Mouse (Mus musculus) activated CD4-positive, CD25-positive, alpha-beta regulatory T cell, adult 4 months (primary cell): Measurements from ENCODE around the gene Prkch. TPM values are rescaled to one million over a fixed set of nuclear protein-coding genes. Genes with fewer than 3 reads are reported as not detected.
A peak's percentile ranks its signal among the peaks of the same experiment; 100 is the strongest.
"Not testable (repeated sequence)": the region's sequence is repeated elsewhere in the genome, so short reads cannot be mapped to it uniquely, and the experiment has no call there.

Source experiments
- ATAC-seq: one replicate; pipeline ENCODE4 v1.8.0; 2017
- polyA plus RNA-seq, 2 experiments: library from polyadenylated mRNA; unstranded; fragments of 100-300 nt; shearing (Covaris generic); gene quantifications; one replicate each; pipeline ENCODE4 v1.2.1; 2017

The Prkch gene
- 10 to 100 TPM; 80.9 to 82.1 TPM for polyA plus RNA-seq

DNA sequence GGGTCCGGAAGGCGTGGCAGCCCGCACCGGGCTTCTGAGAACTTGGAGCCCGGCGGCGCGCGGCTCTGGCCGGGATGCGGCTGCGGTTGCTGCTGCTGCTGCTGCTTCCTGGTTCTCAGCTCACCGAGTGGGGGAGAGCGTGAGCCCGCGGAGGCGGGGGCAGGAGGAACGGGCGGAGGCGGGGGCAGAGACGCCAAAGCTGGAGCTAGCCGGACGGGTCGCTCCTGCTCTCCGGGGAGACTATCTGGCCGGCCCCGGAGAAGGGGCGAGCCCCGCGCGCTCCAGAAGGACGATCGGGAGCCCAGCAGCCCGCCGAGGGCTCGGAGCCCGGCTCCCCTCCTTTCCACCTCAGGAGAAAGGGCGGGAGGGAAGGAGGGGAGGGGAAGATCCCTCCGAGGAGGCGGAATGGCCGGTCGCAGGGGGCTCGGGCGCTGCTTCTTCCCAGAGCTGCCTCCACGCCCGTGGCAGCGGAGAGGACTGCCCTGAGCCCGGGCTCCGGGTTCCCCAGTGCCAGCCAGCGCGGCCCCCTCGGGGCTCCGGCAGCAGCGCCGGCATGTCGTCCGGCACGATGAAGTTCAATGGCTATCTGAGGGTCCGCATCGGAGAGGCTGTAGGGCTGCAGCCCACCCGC, at the start of gene Prkch:
Prkch (plus strand) TSS at position 187 of the 631 bp plus-strand sequence.
- ATAC-seq = peak; percentile 84

DNA sequence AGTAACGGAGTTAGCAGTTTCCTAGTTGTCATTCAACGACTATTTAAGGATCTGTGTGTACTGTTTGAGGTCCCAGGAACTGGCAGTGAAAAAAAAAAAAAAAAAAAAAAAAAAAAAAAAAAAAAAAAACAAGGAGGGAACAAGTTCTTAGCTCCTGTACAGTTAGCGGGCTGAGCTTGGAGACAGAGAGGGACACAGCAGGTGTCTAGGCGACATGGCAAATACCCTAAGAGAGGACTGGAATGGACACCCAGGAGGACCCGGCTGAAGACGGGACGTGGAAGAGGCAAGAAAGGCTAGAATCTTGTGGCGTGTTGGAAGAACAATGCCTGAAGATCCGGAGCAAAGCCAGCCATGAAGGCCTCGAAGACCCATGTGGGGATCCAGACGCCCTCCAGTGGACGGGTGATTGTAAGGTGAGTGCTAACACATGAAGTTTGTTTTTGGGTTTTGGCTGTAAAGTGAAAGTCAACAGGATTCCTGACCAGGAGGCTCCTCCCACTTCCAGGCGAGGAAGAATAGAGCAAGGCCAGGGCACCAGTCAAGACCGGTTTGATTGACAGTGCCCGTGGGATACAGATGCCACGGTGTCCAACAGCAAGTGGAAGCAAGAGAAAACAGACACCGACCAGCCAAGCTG, 47.0 kb upstream of the Prkch start:
- no peak for ATAC-seq

DNA sequence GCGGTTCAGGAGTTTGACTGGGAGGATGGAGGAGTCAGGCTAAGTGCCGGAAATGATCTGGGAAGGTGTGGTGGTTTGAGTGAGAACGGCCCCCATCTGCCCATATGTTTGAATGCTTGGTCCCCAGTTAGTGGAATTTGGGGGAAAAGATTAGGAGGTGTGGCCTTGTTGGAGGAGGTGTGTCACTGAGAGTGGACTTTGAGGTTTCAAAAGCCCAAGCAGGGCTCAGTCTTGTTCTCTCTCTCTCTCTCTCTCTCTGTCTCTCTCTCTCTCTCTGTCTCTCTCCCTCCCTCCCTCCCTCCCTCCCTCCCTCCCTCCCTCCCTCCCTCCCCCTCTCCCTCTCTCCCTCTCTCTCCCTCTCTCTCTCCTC, 46.5 kb upstream of the Prkch start:
- not testable (repeated sequence) for ATAC-seq

DNA sequence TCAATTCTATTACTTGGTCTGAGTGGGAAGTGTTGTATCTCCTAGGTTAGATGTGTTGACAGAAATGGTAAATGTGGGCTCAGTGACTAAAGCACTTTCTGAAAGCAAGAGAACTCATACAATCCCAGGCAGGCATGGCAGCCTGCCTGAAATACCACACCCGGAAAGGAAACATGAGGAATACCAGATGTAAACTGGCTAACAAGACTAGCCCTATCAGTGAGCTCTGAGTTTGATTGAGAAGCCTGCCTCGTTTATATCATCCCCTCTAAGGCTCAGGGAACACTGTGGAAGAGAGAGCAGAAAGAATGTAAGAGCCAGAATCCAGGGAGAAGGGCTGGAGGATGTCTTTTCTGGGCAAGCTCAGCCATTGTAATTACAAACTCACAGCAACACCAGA, 45.4 kb upstream of the Prkch start:
- no peak for ATAC-seq

DNA sequence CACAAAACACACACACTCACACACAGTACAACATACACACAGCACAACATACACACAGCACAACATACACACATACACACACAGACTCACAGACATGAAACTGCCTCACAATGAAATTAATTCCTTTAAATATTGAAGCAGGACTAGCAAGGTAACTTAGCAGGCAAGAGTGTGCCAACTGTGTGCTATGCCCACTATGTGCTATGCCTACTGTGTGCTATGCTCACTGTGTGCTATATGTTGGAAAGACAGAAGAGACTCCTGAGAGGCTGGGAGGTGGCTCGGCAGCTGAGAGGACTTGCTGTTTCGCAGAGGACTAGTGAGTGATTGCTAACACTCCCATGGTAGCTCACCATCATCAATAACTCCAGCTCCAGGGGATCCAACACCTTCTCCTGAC, 44.2 kb upstream of the Prkch start:
- ATAC-seq = no peak

DNA sequence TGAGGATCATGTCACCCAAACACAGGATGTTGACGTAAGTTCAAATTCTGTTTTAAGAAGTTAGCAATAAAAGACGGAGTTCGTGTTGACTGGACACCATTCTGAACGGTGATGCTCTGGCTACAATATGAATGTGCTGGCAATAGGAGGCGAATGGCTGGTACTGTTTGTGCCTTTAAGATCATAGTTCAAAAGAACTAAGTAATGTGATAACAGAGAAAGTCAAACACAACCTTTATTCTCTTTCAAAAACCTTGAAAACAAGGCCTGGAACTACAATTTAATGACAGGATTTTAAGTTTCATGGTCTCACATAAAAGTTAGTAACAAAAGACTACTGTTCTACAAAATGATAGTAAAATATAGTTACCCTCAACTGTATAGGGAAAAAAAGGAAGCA, 41.4 kb upstream of the Prkch start:
- no peak for ATAC-seq

DNA sequence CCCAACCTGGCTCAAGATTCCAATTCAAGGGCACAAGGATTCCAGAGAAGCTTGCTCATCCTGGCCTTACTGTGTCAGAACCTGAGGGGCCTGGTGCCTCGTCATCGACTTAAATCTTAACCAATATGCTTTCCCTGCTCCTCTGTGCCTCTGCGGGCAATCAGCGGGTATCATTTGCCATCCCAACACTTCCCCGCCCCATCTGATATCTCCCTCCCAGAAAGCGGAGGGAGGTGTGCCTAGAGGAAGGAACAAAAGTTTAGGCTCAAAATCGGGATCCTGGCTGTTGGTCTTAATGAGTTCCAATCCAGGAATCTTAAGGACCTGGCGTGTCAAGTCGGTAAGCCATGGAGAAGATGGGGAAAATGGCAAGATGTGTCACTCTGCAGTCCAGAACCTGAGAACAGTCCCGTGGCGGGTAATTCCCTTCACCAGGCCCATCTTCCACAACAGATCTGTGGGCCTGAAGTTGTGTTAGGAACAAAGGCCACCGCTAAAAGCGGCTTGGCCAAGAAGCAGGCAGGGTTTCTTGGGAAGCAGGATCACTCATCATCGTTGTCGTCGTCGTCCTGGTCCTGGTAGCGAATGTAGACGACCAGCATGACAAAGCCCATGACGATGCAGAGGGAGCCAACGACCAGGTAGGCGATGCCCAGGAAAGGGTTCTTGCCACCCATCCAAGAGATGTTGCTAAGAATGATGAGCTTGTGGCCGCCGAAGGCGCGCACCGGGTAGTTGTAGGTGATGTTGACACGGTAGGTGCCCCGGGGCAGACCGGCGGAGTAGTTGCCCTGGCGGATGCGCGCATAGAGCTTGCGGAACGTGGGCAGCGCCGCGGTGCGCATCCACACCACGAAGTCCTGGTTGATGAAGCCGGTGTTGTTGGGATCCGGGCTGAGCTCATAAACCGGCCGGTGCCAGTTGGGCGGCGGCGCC, 39.6 kb upstream of the Prkch start:
- ATAC-seq = no peak

DNA sequence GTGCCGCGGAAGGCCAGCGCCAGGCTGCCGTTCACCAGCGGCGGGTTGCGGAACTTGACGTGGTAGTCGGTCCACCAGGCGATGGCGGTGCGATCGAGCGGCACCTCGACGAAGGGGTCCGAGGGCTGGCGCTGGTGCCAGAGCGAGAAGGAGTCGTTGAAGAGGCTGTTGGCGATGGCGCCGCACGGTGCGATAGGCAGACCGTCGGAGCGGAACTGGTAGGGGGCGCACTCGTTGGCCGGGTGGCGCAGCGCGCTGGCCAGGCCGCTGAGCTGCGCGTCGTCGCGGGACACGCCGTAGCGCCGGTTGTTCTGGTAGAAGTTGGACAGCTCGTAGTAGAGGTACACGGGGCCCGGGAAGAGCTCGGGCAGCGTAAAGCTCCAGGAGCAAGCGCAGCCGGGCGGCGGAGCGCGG, 38.9 kb upstream of the Prkch start:
- peak; percentile 59 for ATAC-seq

DNA sequence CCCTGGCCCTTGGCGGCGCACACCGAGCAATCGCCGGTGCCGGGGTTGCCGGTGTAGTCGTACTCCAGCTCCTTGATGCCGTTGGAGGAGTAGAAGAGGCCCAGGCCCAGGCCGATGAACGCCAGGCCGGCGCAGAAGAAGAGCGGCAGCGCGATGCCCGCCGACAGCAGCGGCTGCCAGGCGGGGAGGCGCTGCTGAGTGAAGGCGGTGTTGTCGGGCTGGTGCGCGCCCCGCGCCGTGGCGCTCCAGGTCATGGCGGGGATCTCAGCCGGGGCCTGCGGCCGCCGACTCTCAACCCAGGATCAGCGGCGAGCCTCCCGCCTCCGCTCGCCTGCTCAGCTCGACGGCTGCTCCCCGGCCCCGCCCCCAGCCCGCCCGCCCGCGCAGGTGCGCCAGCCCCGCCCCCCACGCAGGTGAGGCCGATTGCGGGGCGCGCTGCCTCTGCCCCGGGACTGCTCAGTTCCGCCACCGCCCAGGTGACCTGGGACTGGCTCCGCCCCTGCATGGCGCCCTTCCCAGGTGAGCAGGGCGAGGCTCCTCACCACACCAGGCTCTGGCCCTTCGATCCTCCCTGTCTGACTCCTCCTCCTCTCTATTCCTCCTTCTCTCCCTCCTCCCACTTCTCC, 38.4 kb upstream of the Prkch start, which contains the start of gene Tmem30b:
Tmem30b (minus strand) TSS at position 307 of the 626 bp plus-strand sequence.
- ATAC-seq = no peak

DNA sequence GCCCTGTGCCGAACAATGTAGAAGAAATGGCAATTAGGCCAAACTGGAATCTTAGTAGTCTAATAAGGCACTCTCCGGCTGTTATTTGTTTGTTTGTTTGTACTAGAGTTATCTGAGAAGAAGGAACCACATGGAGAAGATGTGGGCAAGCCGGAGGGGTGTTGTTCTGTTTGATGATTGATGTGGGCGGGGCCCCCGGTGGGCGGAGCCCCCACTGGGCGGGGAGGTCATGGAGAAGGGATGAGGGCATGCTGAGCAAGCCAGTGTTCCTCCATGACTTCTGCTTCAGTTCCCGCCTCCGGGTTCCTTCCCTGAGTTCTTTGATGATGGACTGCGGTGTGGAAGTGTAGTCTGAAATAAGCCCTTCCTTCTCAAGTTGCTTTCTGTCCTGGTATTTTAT, 37.0 kb upstream of the Prkch start:
- ATAC-seq = no peak

DNA sequence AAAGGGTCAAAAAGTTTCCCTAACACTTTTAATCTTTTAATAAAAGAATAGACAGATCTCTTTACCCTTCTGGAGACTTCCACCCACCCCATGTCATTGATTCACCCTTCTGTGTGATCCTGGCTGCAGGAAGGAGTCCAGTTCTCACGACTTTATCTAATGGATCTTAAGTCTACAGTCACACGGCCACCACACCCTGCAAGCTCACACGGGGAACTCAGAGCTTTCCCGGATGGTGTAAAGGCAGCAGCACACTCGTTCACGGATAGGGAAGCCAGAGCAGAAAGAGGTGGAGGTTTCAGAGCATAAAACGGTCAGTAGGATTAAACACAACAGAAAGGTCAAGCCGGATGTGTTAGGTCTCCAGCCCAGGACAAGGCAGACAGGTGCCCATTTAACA, 36.3 kb upstream of the Prkch start:
- no peak for ATAC-seq

DNA sequence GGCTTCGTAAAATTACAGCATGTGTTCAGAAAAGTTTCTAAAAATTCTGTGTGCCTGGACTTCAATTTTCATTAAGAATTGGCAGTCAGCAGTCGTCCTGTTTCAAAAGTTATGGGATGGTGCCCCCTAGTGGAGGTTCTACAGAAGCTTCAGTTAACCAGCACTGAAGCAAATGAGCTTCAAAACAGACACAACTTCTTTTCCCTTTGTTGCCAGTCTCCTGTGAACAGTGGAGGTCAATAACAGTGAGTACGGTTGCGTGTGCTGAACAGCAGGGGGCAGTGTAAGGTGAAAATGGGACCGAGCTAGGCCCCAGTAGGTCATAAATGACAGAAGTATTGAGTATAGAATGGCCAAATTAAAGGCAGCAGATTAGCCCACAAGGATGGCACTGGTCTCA, 30.4 kb upstream of the Prkch start:
- ATAC-seq = peak; percentile 74

DNA sequence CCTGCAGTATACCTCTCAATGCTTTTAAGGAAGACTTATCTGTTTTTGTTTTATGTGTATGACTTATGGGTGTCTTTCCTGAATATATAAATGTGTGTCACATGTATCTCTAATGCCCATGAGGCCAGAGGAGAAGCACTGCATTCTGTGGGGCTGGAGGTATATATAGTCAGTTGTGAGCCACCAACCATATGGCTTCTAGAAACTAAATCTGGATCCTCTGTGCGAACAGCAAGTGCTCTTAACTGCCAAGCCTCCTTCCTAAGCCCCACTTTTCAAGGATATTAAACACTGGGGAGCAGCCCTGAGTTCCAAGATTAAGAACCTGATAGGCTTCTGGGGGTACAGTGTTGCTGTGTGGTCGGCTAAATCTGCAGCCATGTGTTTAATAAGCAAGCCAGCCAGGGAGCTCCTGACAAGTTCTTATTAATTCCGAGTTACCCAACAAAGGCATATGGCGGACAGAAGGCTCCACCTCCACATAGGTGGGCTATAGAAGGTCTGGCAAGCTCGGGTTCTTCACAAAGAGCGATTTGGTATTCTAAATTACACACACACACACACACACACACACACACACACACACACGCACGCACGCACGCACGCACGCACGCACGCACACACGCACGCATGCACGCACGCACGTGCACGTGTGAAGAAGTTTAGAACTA, 25.9 kb upstream of the Prkch start:
- no peak for ATAC-seq

DNA sequence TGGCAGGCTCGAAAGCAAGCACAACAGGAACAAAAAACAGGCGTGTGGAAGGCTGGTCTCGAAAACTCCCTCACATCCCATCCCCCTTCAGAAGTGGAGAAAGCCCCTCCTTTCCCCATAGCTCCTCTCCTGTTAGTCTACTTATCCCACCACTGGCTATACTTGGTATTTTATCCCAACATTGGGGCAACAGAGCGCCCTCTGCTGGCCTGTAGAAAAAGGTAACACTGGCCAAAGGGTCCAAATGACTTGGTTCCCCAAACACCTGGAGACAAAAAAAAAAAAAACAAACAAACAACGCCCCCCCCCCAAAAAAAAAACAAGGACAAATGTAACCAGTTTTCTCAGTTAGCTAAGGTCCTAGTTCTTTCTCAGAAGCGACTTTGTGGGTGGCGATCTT, 24.5 kb upstream of the Prkch start:
- ATAC-seq = no peak

DNA sequence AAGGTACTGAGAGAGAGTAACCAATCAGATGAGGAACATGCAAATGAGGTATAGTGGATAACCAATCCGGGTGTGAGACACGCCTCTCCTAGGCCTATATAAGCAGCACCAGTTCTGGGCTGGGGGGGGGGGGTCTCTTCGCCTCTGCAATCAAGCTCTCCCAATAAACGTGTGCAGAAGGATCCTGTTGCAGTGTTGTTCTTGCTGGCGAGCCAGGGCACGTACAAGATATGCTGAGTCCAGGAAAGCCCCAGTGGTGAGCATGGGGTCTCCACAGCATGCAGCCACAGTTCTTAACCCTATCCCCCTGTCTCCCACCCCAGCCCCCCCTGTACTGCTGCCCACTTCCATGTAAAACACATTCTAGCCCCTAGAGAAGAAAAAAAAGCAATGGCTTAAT, 21.5 kb upstream of the Prkch start:
- ATAC-seq = not testable (repeated sequence)

DNA sequence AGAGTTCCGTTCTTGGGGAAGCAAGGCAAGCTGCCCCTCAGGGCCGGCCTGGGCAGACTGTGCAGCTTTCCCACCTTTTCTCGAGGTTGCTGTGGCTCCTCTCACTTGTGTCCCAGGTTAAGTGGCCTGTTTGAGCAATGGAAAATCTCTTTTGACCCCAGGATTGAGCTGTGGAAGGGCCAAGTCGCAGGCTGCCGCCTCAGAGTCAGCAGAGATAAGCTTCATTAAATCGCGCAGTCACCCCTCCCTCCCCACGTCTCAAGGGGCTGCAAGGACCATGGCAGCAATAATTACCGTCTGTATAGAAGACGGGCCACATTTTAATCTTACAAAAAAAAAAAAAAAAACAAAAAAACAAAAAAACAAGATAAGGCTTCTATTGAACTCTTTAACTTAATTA, 20.4 kb upstream of the Prkch start:
- no peak for ATAC-seq

DNA sequence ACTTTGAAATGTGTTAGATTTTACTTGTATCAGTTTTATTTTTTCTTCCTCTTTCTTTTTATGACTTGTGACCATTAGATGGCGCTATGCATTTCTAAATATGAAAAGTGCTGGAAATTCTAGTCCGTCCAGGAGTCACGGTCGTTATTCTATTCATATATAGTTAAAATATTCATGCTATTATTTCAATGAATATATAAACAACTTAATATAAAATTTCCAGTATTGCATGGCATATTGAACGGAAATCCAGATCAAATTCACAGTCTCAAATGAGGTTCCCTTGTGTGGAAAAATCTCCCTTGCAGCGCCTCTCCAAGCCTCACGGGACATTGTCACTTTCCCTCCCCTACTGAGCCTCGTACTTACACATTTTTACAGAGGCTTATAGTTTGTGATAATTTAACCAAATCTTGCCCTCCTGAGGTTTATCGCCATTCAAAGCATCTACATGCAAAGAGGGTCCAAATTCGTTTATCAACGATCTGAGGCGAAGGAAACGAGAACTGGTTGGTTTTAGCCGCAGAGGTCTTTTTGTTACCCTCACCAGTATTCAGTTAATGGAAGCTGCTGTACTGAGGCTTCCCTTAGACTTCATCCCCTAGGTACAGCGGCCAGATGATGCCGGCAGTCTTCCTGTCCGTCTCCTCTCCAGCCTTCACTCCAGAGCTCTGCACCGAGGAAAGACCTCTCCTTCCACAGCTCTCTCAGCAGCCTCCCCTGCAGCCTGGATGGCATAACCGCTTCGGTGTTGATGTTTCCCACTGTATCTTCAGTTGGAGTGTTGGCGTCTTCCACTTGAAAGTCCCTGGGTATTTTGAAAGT, 19.6 kb upstream of the Prkch start:
- ATAC-seq = peak; percentile 56

DNA sequence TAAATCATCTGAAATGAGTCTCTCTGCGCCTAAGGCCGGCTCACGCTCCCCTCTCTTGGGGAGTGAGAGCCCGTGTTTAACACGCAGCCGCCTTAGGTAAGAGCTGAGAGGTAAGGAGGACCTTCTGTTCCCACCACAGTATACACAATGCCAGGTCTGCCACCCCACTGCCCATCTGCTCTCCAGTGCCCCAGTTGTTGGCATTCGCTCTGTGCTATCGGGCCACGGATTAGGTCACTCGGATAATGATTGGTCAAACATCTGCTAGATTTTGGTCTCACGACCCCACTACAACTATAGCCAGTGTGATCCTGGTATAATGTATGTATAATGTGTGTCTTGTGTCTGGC, 19.0 kb upstream of the Prkch start:
- ATAC-seq = no peak

DNA sequence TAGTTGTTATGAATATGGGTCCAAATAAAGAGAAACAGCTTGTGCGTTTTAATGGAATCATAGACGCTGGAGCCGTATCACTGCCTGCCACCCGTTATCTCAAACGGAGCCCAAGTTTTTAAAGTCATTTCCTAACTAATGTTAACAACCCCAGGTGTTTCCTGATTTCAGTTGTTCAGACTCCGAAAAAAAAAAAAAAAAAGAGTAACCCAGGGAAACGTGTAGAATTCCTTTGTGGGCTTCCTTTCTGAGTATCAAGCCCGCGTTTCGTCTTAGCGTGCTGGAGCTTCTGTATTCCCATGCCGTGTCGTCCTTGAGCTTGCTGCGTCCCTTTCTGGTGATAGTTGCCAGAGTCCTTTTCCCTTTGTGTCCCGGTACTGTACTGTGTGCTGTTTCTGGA, 10.0 kb upstream of the Prkch start:
- no peak for ATAC-seq

DNA sequence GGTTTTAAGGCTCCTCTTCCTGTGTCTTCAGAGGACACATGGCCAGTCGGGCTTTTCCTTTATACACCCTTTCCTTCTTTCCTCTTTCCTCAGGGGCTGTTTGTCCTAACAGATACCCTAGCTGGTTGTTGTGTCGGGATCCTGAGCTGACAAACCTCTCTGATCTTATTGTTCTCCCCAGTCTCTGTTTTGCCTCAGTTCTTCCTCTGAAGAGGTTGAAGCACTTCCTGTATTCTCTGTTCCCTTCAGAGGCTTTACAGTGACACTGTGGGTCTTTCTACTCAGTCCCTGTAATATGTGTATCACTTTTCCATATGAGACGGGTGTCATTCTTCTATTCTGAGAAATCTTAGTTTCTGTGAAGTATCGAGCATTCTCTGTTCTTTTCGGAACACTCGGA, 6.5 kb upstream of the Prkch start:
- peak; percentile 61 for ATAC-seq

DNA sequence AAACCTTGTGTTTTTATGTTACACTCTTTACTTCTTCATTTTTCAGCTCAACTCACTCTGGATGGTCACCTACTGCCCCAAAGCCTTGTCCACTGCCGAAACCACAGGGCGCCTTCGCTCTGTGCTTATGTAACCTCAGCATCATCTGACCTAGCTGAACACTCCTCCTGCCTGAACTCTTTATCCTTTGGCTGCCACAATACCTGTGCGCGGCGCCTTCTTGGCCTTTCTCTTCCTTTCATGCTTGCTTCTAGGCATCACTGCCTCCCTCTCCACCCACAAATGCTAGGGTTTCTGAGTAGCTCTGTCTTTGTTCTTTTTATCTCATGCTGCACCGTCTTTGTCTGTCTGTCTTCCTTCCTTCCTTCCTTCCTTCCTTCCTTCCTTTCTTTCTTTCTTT, 3.8 kb upstream of the Prkch start:
- peak; percentile 13 for ATAC-seq

DNA sequence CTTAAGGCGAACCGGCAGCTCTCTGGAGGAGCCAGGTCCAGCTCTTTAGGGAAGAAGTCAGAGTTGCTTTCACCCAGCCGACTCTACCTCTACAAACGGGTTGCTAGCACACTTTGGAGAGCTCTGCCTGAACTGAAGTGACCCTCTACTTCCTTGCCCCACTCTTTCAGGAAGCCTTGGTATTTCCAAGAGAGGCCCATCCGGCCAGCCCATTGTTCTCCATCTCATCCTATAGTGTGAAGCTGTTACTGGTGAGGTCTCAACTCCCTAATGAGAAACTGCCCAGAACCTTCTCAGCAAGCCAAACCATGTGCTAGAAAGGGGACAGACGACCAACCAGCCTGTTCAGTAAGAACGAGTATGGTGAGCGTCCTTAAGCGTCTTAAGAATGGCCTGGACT, 1.3 kb upstream of the Prkch start:
- no peak for ATAC-seq
